Mouse (Mus musculus) ES-E14 (cell line): Measurements from ENCODE around the gene B020031M17Rik. TPM values are rescaled to one million over a fixed set of nuclear protein-coding genes. Genes with fewer than 3 reads are reported as not detected.

Experiments
- total RNA-seq: library from RNA; depleted of rRNA; stranded (reverse); fragments of 300-350 nt; gene quantifications from 2 replicates; pipeline ENCODE4 v1.2.3, GENCODE M21; 2012; rRNA removed

The B020031M17Rik gene
- total RNA-seq, 1 experiment: 7.9 TPM

Other genes with a start within 250 kb of the B020031M17Rik start
- 0.22 and 0.42 TPM in 2 replicates for gene Nim1k, start 194.9 kb downstream of the B020031M17Rik start, total RNA-seq
- gene Zfp131, start 159.9 kb downstream of the B020031M17Rik start, total RNA-seq: 27.5 and 31.0 TPM in 2 replicates
- gene AF067063, start 120.6 kb downstream of the B020031M17Rik start, total RNA-seq: 1.5 and 2.5 TPM in 2 replicates
- 7.9 and 8.7 TPM in 2 replicates for gene D13Ertd608e, start 114.8 kb downstream of the B020031M17Rik start, total RNA-seq
- gene Tcstv1, start 56.0 kb downstream of the B020031M17Rik start, total RNA-seq: 0.89 and 1.2 TPM in 2 replicates
- gene Gm21761, start 21.5 kb downstream of the B020031M17Rik start, total RNA-seq: 158 and 220 TPM in 2 replicates
- not detected in 2 replicates for gene Gm36079, start 76.2 kb upstream of the B020031M17Rik start, total RNA-seq
- gene Gm21188, start 101.4 kb upstream of the B020031M17Rik start, total RNA-seq: not detected in 2 replicates
- gene Gm20767, start 189.4 kb upstream of the B020031M17Rik start, total RNA-seq: 46.3 and 59.5 TPM in 2 replicates
- gene Gm21818, start 221.6 kb upstream of the B020031M17Rik start, total RNA-seq: 26.5 and 26.9 TPM in 2 replicates